Mouse (Mus musculus): ENCODE results near the gene Snx33.

- TF ChIP-seq CTCF (IDR thresholded peaks at IDR 0.05; ENCODE audit: low read depth), result no peak
- no peak for TF ChIP-seq EP300 (IDR thresholded peaks at IDR 0.05; ENCODE audit: low read depth)
Observed at GRCm38 (mm10) chr9:56899409-56899808, 28.8 kb downstream of the Snx33 start.
